Mouse (Mus musculus) layer of hippocampus, adult 2 months (tissue): ENCODE results near the gene Lrp3. TPM values are rescaled to one million over a fixed set of nuclear protein-coding genes. Genes with fewer than 3 reads are reported as not detected.
"Not testable (repeated sequence)": the region's sequence is repeated elsewhere in the genome, so short reads cannot be mapped to it uniquely, and the experiment has no call there.

ENCODE experiments used
- DNase-seq, 2 experiments: peaks; one replicate each; pipeline ENCODE4 v3.0.0; 2022; ENCODE audit warnings: low spot score in 2 of 2
- H3K27ac ChIP-seq: fragments of 200-600 bp; 2 replicates; pipeline ENCODE4 v1.8.1; 2022
- H3K4me3 ChIP-seq: fragments of 200-600 bp; 2 replicates; pipeline ENCODE4 v1.8.1; 2022; ENCODE audit warnings: mild to moderate bottlenecking
- CTCF ChIP-seq: fragments of 200-600 bp; conservative IDR thresholded peaks from 2 replicates; pipeline ENCODE4 v1.8.1; 2022; ENCODE audit warnings: antibody characterized with exemption, mild to moderate bottlenecking, moderate library complexity
- long read RNA-seq, 2 experiments: library from polyadenylated mRNA; stranded (forward); transcript quantifications; one replicate each; pipeline ENCODE4 v2.0.0; 2021; ENCODE audit warnings: borderline mapping rate in 2 of 2
- total RNA-seq, 2 experiments: library from RNA; stranded (reverse); gene quantifications; 2 replicates each; pipeline ENCODE4 v1.2.3; 2021

The Lrp3 gene
- total RNA-seq: 10 to 100 TPM; 73.2 to 76.7 TPM
- long read RNA-seq, experiment 1, full-length matches to known transcripts: 103 of 140 reads
- long read RNA-seq, experiment 1, partial matches to known transcripts: 5 of 140 reads
- long read RNA-seq, experiment 1, other reads (novel, unspliced or antisense): 32 of 140 reads
- long read RNA-seq, experiment 2, full-length matches to known transcripts: 117 of 164 reads
- long read RNA-seq, experiment 2, partial matches to known transcripts: 20 of 164 reads
- long read RNA-seq, experiment 2, other reads (novel, unspliced or antisense): 27 of 164 reads

- Histone ChIP-seq H3K4me3 (peak within 1 kb of the TSS; percentile 68), H3K27ac (peak within 1 kb of the TSS; percentile 93)
- no peak for TF ChIP-seq CTCF
- peak; percentile 50 to 66 for DNase-seq
Measured at GRCm38 (mm10) chr7:35215225-35215624, at the start of gene Lrp3. Lrp3 (minus strand) TSS chr7:35215498.

GRCm38 (mm10) chr7:35264746-35265145 is 49.4 kb upstream of the Lrp3 start:
- DNase-seq: peak; percentile 50 to 57
- TF ChIP-seq CTCF: peak; percentile 77
- Histone ChIP-seq H3K27ac (no peak overlapping the region), H3K4me3 (no peak overlapping the region)

- TF ChIP-seq CTCF: no peak
Measured at GRCm38 (mm10) chr7:35263595-35264489, 48.5 kb upstream of the Lrp3 start.

GRCm38 (mm10) chr7:35259384-35259783 is 44.1 kb upstream of the Lrp3 start:
- DNase-seq: no peak
- H3K27ac ChIP-seq: no peak overlapping the region
- no peak overlapping the region for H3K4me3 ChIP-seq
- TF ChIP-seq CTCF: peak; percentile 49

More at GRCm38 (mm10) chr7:35263595-35264489, 48.5 kb upstream of the Lrp3 start:
- DNase-seq: no peak
- Histone ChIP-seq H3K27ac (no peak overlapping the region), H3K4me3 (no peak overlapping the region)

GRCm38 (mm10) chr7:35258294-35258693 is 43.0 kb upstream of the Lrp3 start:
- Histone ChIP-seq H3K27ac (no peak overlapping the region), H3K4me3 (no peak overlapping the region)
- DNase-seq: no peak
- TF ChIP-seq CTCF: no peak

GRCm38 (mm10) chr7:35252041-35252558 is 36.8 kb upstream of the Lrp3 start:
- Histone ChIP-seq H3K4me3 (peak overlapping the region; percentile 36; the same call in 1 of the 2 replicates), H3K27ac (no peak overlapping the region)
- peak; percentile 19 to 61 for DNase-seq
- TF ChIP-seq CTCF: peak; percentile 74

GRCm38 (mm10) chr7:35237935-35238334 is 22.6 kb upstream of the Lrp3 start:
- H3K4me3 ChIP-seq, H3K27ac ChIP-seq, DNase-seq: not testable (repeated sequence)

- peak; percentile 65 to 80 for DNase-seq
- peak overlapping the region; percentile 54 for H3K4me3 ChIP-seq
- no peak for TF ChIP-seq CTCF
- peak overlapping the region; percentile 88 for H3K27ac ChIP-seq
Measured at GRCm38 (mm10) chr7:35235308-35235707, 20.0 kb upstream of the Lrp3 start.

GRCm38 (mm10) chr7:35234361-35235245 is 19.3 kb upstream of the Lrp3 start:
- H3K4me3 ChIP-seq: peak overlapping the region; percentile 70
- TF ChIP-seq CTCF: no peak
- H3K27ac ChIP-seq: peak overlapping the region; percentile 97
- peak; percentile 98 to 99 for DNase-seq

- peak overlapping the region; percentile 97 for H3K27ac ChIP-seq
- no peak for DNase-seq
- no peak for TF ChIP-seq CTCF
- peak overlapping the region; percentile 70 for H3K4me3 ChIP-seq
Measured at GRCm38 (mm10) chr7:35233861-35234260, 18.6 kb upstream of the Lrp3 start.

GRCm38 (mm10) chr7:35232796-35233455 is 17.6 kb upstream of the Lrp3 start:
- Histone ChIP-seq H3K4me3 (no peak overlapping the region), H3K27ac (no peak overlapping the region)
- no peak for TF ChIP-seq CTCF
- DNase-seq: no peak

- Histone ChIP-seq H3K27ac (no peak overlapping the region), H3K4me3 (no peak overlapping the region)
- TF ChIP-seq CTCF: peak; percentile 61
- no peak for DNase-seq
Measured at GRCm38 (mm10) chr7:35230333-35230732, 15.0 kb upstream of the Lrp3 start.
